Mouse (Mus musculus): ENCODE data around the gene Lmod2.

DNA sequence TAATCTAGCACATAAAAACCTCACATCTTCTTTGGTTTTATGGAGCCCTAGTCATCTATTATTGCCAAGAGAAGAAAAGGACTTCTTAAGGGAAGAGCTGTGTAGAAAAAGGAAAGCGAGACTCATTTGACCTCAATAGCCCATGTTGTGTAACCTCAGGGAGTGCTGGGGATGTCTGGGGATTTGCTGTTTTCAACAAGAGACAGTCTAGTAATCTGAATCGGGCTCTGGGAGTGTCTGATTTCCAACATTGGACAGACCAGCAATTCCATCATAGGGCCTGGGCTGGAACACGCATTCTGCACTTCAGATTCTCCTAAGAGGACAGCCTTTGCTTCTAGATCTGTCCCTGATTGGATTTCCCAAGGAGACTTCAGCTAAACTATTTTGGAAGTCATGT lies 14.1 kb upstream of the Lmod2 start:
- TF ChIP-seq GATA1 (IDR thresholded peaks at IDR 0.05; ENCODE audit: borderline replicate concordance, low read length): no peak
- TF ChIP-seq FLI1 (IDR thresholded peaks at IDR 0.05; ENCODE audit: low read length): no peak
